Mouse (Mus musculus) embryonic facial prominence, embryonic 10.5 days (tissue): ENCODE measurements around the gene Plcd3. TPM values are rescaled to one million over a fixed set of nuclear protein-coding genes. Genes with fewer than 3 reads are reported as not detected.

Experiments used
- DNase-seq: peaks from one replicate; pipeline ENCODE4 v3.0.0-alpha.2; 2017; ENCODE audit warnings: low spot score
- H3K27ac ChIP-seq: fragments of 300-500 bp; sonication (generic); replicated peaks from 2 replicates; pipeline ENCODE4 v1.5.1; 2016; ENCODE audit warnings: mild to moderate bottlenecking
- H3K27me3 ChIP-seq: fragments of 300-500 bp; sonication (generic); replicated peaks from 2 replicates; pipeline ENCODE4 v1.6.1; 2016; ENCODE audit warnings: low read depth, mild to moderate bottlenecking; ENCODE audit not compliant: poor library complexity, severe bottlenecking
- H3K36me3 ChIP-seq: fragments of 300-500 bp; sonication (generic); replicated peaks from 2 replicates; pipeline ENCODE4 v1.6.1; 2016; ENCODE audit warnings: mild to moderate bottlenecking, moderate library complexity
- H3K4me1 ChIP-seq: fragments of 300-500 bp; sonication (generic); 2 replicates; pipeline ENCODE4 v1.6.1; 2016
- H3K4me3 ChIP-seq: fragments of 300-500 bp; sonication (generic); 2 replicates; pipeline ENCODE4 v1.5.1; 2016; ENCODE audit warnings: mild to moderate bottlenecking, moderate library complexity
- H3K9me3 ChIP-seq: fragments of 300-500 bp; sonication (generic); 2 replicates; pipeline ENCODE4 v1.6.1; 2016; ENCODE audit warnings: mild to moderate bottlenecking
- WGBS: fragments of 180-500 bp; shearing (Covaris S2); methylation state at CpG from one replicate; pipeline ENCODE4 v1.1.7; 2016; 5-methylcytosine and 5-hydroxymethylcytosine counted together
- polyA plus RNA-seq: library from polyadenylated mRNA; unstranded; fragments of >200 nt; fragmentation: Nextera tagmentation; extraction: Ambion mirVana; gene quantifications from 2 replicates; pipeline ENCODE4 v1.2.1, GENCODE M21; 2016

The Plcd3 gene
- polyA plus RNA-seq, 1 experiment from 2014 or later = 2.6 TPM

GRCm38 (mm10) chr11:103134221-103134620 is 32.8 kb upstream of the Plcd3 start:
- WGBS = 80% methylated on average over 3 of the region's 3 CpGs
- H3K4me1 ChIP-seq = peaks cover 41% of the 10 kb centered on the region
- H3K9me3 ChIP-seq = no peaks in the 10 kb centered on the region
- no peaks in the 10 kb centered on the region for H3K27me3 ChIP-seq
- H3K4me3 ChIP-seq = no peak overlapping the region
- peak overlapping the region; percentile 86 for H3K27ac ChIP-seq
- no peak for DNase-seq
- H3K36me3 ChIP-seq = peaks cover 24% of the 10 kb centered on the region

- Histone ChIP-seq H3K27me3 (no peaks in the 10 kb centered on the region), H3K4me3 (peak overlapping the region; percentile 97), H3K27ac (peak overlapping the region; percentile 86), H3K36me3 (peaks cover 22% of the 10 kb centered on the region), H3K9me3 (no peaks in the 10 kb centered on the region), H3K4me1 (peaks cover 41% of the 10 kb centered on the region)
- no peak for DNase-seq
- WGBS = 54% methylated on average over 6 of the region's 6 CpGs
These were observed 32.2 kb upstream of the Plcd3 start for GRCm38 (mm10) chr11:103133456-103134185.

- peak; percentile 100 for DNase-seq
- H3K4me1 ChIP-seq = peaks cover 41% of the 10 kb centered on the region
- H3K27ac ChIP-seq = peak overlapping the region; percentile 100
- H3K9me3 ChIP-seq = no peaks in the 10 kb centered on the region
- H3K4me3 ChIP-seq = peak overlapping the region; percentile 97
- no peaks in the 10 kb centered on the region for H3K27me3 ChIP-seq
- WGBS = under 1% methylated on average over 58 of the region's 58 CpGs
- peaks cover 15% of the 10 kb centered on the region for H3K36me3 ChIP-seq
These were observed 31.4 kb upstream of the Plcd3 start for GRCm38 (mm10) chr11:103132576-103133455.

- Histone ChIP-seq H3K36me3 (peaks cover 15% of the 10 kb centered on the region), H3K4me1 (peaks cover 41% of the 10 kb centered on the region), H3K27me3 (no peaks in the 10 kb centered on the region), H3K9me3 (no peaks in the 10 kb centered on the region), H3K4me3 (peak within 1 kb of the TSS; percentile 97), H3K27ac (peak within 1 kb of the TSS; percentile 100)
- WGBS = under 1% methylated on average over 39 of the region's 39 CpGs
- DNase-seq = peak; percentile 73
These were observed 30.5 kb upstream of the Plcd3 start, which contains the start of gene Hexim2 for GRCm38 (mm10) chr11:103131701-103132575. TSS of gene Hexim2 (plus strand) at chr11:103132429.

- Histone ChIP-seq H3K27ac (no peak overlapping the region), H3K36me3 (no peaks in the 10 kb centered on the region), H3K4me1 (peaks cover 28% of the 10 kb centered on the region), H3K9me3 (no peaks in the 10 kb centered on the region), H3K27me3 (0 out of 2 replicates have a peak, but pooled peaks cover 4% of the 10 kb centered on the region), H3K4me3 (no peak overlapping the region)
- WGBS = 79% methylated on average over 5 of the region's 5 CpGs
- DNase-seq = no peak
These were observed 18.9 kb upstream of the Plcd3 start for GRCm38 (mm10) chr11:103120315-103120714.

- Histone ChIP-seq H3K36me3 (no peaks in the 10 kb centered on the region), H3K4me3 (no peak overlapping the region), H3K27me3 (0 out of 2 replicates have a peak, but pooled peaks cover 4% of the 10 kb centered on the region), H3K27ac (no peak overlapping the region), H3K9me3 (no peaks in the 10 kb centered on the region), H3K4me1 (peaks cover 34% of the 10 kb centered on the region)
- 62% methylated on average over 5 of the region's 5 CpGs for WGBS
- no peak for DNase-seq
These were observed 18.2 kb upstream of the Plcd3 start for GRCm38 (mm10) chr11:103119609-103120008.

GRCm38 (mm10) chr11:103118866-103119265 is 17.4 kb upstream of the Plcd3 start:
- 87% methylated on average over 2 of the region's 2 CpGs for WGBS
- peak overlapping the region; percentile 76; the same call in 1 of the 2 replicates for H3K4me3 ChIP-seq

GRCm38 (mm10) chr11:103117591-103118009 is 16.1 kb upstream of the Plcd3 start:
- Histone ChIP-seq H3K27ac (peak overlapping the region; percentile 96), H3K36me3 (no peaks in the 10 kb centered on the region), H3K9me3 (no peaks in the 10 kb centered on the region), H3K4me3 (peak overlapping the region; percentile 76), H3K4me1 (peaks cover 42% of the 10 kb centered on the region), H3K27me3 (peaks cover 18% of the 10 kb centered on the region)
- WGBS = under 1% methylated on average over 38 of the region's 38 CpGs
- peak; percentile 64 for DNase-seq

More at GRCm38 (mm10) chr11:103118866-103119265, 17.4 kb upstream of the Plcd3 start:
- Histone ChIP-seq H3K36me3 (no peaks in the 10 kb centered on the region), H3K27me3 (peaks cover 6% of the 10 kb centered on the region), H3K27ac (no peak overlapping the region), H3K9me3 (no peaks in the 10 kb centered on the region), H3K4me1 (peaks cover 37% of the 10 kb centered on the region)
- no peak for DNase-seq

- Histone ChIP-seq H3K4me1 (peaks cover 48% of the 10 kb centered on the region), H3K27me3 (peaks cover 24% of the 10 kb centered on the region), H3K4me3 (peak overlapping the region; percentile 76), H3K36me3 (no peaks in the 10 kb centered on the region), H3K27ac (peak overlapping the region; percentile 96), H3K9me3 (no peaks in the 10 kb centered on the region)
- under 1% methylated on average over 35 of the region's 35 CpGs for WGBS
- DNase-seq = peak; percentile 81
These were observed 15.6 kb upstream of the Plcd3 start for GRCm38 (mm10) chr11:103116959-103117590.

GRCm38 (mm10) chr11:103116008-103116818 is 14.8 kb upstream of the Plcd3 start, which contains the start of gene Hexim1:
TSS of gene Hexim1 (plus strand) at chr11:103116231.
- H3K36me3 ChIP-seq = no peaks in the 10 kb centered on the region
- peak within 1 kb of the TSS; percentile 76 for H3K4me3 ChIP-seq
- H3K27ac ChIP-seq = peak within 1 kb of the TSS; percentile 96
- DNase-seq = peak; percentile 100
- under 1% methylated on average over 53 of the region's 53 CpGs for WGBS
- peaks cover 32% of the 10 kb centered on the region for H3K27me3 ChIP-seq
- no peaks in the 10 kb centered on the region for H3K9me3 ChIP-seq
- H3K4me1 ChIP-seq = peaks cover 56% of the 10 kb centered on the region
